28 mouse cellular contexts compared by ENCODE assay signal in genomic region chr11:115364136-115364535, GRCm38 (mm10). TPM values are rescaled to one million over a fixed set of nuclear protein-coding genes. Genes with fewer than 3 reads are reported as not detected.
DNase-seq lines count a peak whose midpoint lies in the region; ATAC-seq and TF ChIP-seq lines count a peak whose summit lies in the region.
"Had no signal": no experiment of that assay in that cellular context is flagged by ENCODE, and none has a peak within 500 bp of the region (broad histone marks: within the 10 kb centered on the region; RNA-seq: fewer than 3 reads in every experiment).

No protein-coding gene starts in this region.

- ATAC-seq in neural tube, embryonic 12.5 days (ENCODE audit: low FRiP score, low read depth): no peak
- ATAC-seq in stomach, embryonic 14.5 days (ENCODE audit: insufficient number of reproducible peaks, insufficient read depth, low FRiP score, low read depth): no peak
- ATAC-seq in stomach, postnatal 0 days (ENCODE audit: low FRiP score, low TSS enrichment): peak; percentile 54; the same call in 1 of the 2 replicates
- ATAC-seq: activated CD4-positive, CD25-positive, alpha-beta regulatory T cell, adult 4 months; forebrain, embryonic 13.5 days; intestine, postnatal 0 days had no signal

- H3K27me3 ChIP-seq in neural tube, embryonic 12.5 days (replicated peaks): peaks cover 28% of the 10 kb centered on the region
- peaks cover 12% of the 10 kb centered on the region for H3K27me3 ChIP-seq in stomach, embryonic 14.5 days (ENCODE audit: control insufficient read depth, insufficient read depth, low read length)
- H3K27me3 ChIP-seq in stomach, postnatal 0 days (ENCODE audit: control insufficient read depth, insufficient read depth, low read length): no peaks in the 10 kb centered on the region; the same call in 1 of the 2 replicates

- no peaks in the 10 kb centered on the region for H3K36me3 ChIP-seq in neural tube, embryonic 12.5 days
- no peaks in the 10 kb centered on the region for H3K36me3 ChIP-seq in stomach, embryonic 14.5 days (ENCODE audit: control insufficient read depth, insufficient read depth, low read length)
- no peaks in the 10 kb centered on the region for H3K36me3 ChIP-seq in stomach, postnatal 0 days (ENCODE audit: control insufficient read depth, insufficient read depth, low read length)
- H3K36me3 ChIP-seq: heart, embryonic 13.5 days; limb, embryonic 13.5 days; midbrain, embryonic 10.5 days had no signal

- no peak overlapping the region for H3K9ac ChIP-seq in neural tube, embryonic 12.5 days
- no peak overlapping the region for H3K9ac ChIP-seq in stomach, embryonic 14.5 days (replicated peaks; ENCODE audit: low read depth, low read length)
- no peak overlapping the region for H3K9ac ChIP-seq in stomach, postnatal 0 days (ENCODE audit: low read length)
- H3K9ac ChIP-seq: forebrain, embryonic 13.5 days; heart, embryonic 13.5 days; hindbrain, embryonic 14.5 days; limb, embryonic 13.5 days had no signal

- no peak overlapping the region for H3K27ac ChIP-seq in neural tube, embryonic 12.5 days
- peak overlapping the region; percentile 39; the same call in 1 of the 2 replicates for H3K27ac ChIP-seq in stomach, embryonic 14.5 days (ENCODE audit: low read length)
- peak overlapping the region; percentile 75 for H3K27ac ChIP-seq in stomach, postnatal 0 days (replicated peaks)
- H3K27ac ChIP-seq: forebrain, embryonic 13.5 days; heart, embryonic 13.5 days; hindbrain, embryonic 14.5 days; left cerebral cortex, adult 2 months; limb, embryonic 13.5 days; midbrain, embryonic 10.5 days had no signal

- peaks cover 27% of the 10 kb centered on the region for H3K4me1 ChIP-seq in neural tube, embryonic 12.5 days
- H3K4me1 ChIP-seq in stomach, embryonic 14.5 days (ENCODE audit: control insufficient read depth, insufficient read depth, low read length): peaks cover 10% of the 10 kb centered on the region; the same call in 1 of the 2 replicates
- no peaks in the 10 kb centered on the region for H3K4me1 ChIP-seq in stomach, postnatal 0 days (replicated peaks; ENCODE audit: control insufficient read depth, insufficient read depth)

- no peak for TF ChIP-seq EP300 in stomach, postnatal 0 days (optimal IDR thresholded peaks at IDR 0.05)

- no peaks in the 10 kb centered on the region for H3K9me3 ChIP-seq in neural tube, embryonic 12.5 days
- no peaks in the 10 kb centered on the region for H3K9me3 ChIP-seq in stomach, embryonic 14.5 days (ENCODE audit: control insufficient read depth, low read depth, low read length)
- H3K9me3 ChIP-seq in stomach, postnatal 0 days (ENCODE audit: control insufficient read depth, low read length): no peaks in the 10 kb centered on the region
- H3K9me3 ChIP-seq: forebrain, embryonic 13.5 days; heart, embryonic 13.5 days; limb, embryonic 13.5 days; midbrain, embryonic 10.5 days had no signal

- 83% methylated on average over 3 of the region's 3 CpGs for WGBS in neural tube, embryonic 12.5 days
- WGBS in stomach, embryonic 14.5 days: 78% methylated on average over 3 of the region's 3 CpGs
- 82% methylated on average over 3 of the region's 3 CpGs for WGBS in stomach, postnatal 0 days

- H3K4me2 ChIP-seq in neural tube, embryonic 12.5 days (replicated peaks): 0 out of 2 replicates have a peak overlapping the region, but pooled peaks have one; percentile 7
- no peak overlapping the region for H3K4me2 ChIP-seq in stomach, embryonic 14.5 days (replicated peaks; ENCODE audit: low read depth, low read length)
- H3K4me2 ChIP-seq in stomach, postnatal 0 days (replicated peaks; ENCODE audit: low read depth): no peak overlapping the region
- H3K4me2 ChIP-seq: forebrain, embryonic 13.5 days; heart, embryonic 13.5 days; hindbrain, embryonic 14.5 days; limb, embryonic 13.5 days; liver, embryonic 11.5 days had no signal

- peak; percentile 61 to 69 for DNase-seq in lung, adult 18-20 months
- DNase-seq in lung, postnatal 14 days: no peak
- DNase-seq in neural tube, embryonic 10.5 days (ENCODE audit: extremely low spot score, low spot score): no peak
- DNase-seq in stomach, postnatal 0 days (ENCODE audit: low spot score): peak; percentile 74
- DNase-seq in kidney, postnatal 36 days: no peak
- DNase-seq: adrenal gland, adult 2 months; adrenal gland, postnatal 36 days; gastrocnemius, postnatal 10 days; heart, postnatal 10 days; kidney, adult 9 months; kidney, postnatal 10 days; thymus, adult 2 months; thymus, postnatal 36 days had no signal

- H3K4me3 ChIP-seq in neural tube, embryonic 12.5 days: no peak overlapping the region
- no peak overlapping the region for H3K4me3 ChIP-seq in stomach, embryonic 14.5 days (ENCODE audit: low read depth, low read length)
- H3K4me3 ChIP-seq in stomach, postnatal 0 days (ENCODE audit: low read depth, low read length): no peak overlapping the region
- H3K4me3 ChIP-seq: forebrain, embryonic 13.5 days; heart, embryonic 13.5 days; left cerebral cortex, adult 2 months; limb, embryonic 13.5 days; midbrain, embryonic 10.5 days had no signal

- TF ChIP-seq CTCF in stomach, postnatal 0 days (IDR thresholded peaks at IDR 0.05; ENCODE audit: low read depth): no peak

RNA-seq across cellular contexts. Expression of gene Hid1, which starts 3.4 kb away (rescaled TPM):
- 28.9 and 30.3 TPM in 2 replicates for polyA plus RNA-seq in neural tube, embryonic 12.5 days (2016; fragmentation: Nextera tagmentation; extraction: Ambion mirVana)
- polyA plus RNA-seq in stomach, embryonic 14.5 days (2014; fragmentation: Nextera tagmentation; extraction: Ambion mirVana): 21.0 and 24.4 TPM in 2 replicates
- 37.5 and 42.7 TPM in 2 replicates for polyA plus RNA-seq in stomach, postnatal 0 days (2015; fragmentation: Nextera tagmentation; extraction: Ambion mirVana)

RNA-seq across cellular contexts. Expression of gene Cdr2l, which starts 17.6 kb away (rescaled TPM):
- polyA plus RNA-seq in neural tube, embryonic 12.5 days (2016; fragmentation: Nextera tagmentation; extraction: Ambion mirVana): 30.0 and 30.1 TPM in 2 replicates
- polyA plus RNA-seq in stomach, embryonic 14.5 days (2014; fragmentation: Nextera tagmentation; extraction: Ambion mirVana): 12.6 and 13.0 TPM in 2 replicates
- 3.9 and 4.1 TPM in 2 replicates for polyA plus RNA-seq in stomach, postnatal 0 days (2015; fragmentation: Nextera tagmentation; extraction: Ambion mirVana)

RNA-seq across cellular contexts. Expression of gene Otop3, which starts 29.6 kb away (rescaled TPM):
- 0.55 and 0.59 TPM in 2 replicates for polyA plus RNA-seq in neural tube, embryonic 12.5 days (2016; fragmentation: Nextera tagmentation; extraction: Ambion mirVana)
- polyA plus RNA-seq in stomach, embryonic 14.5 days (2014; fragmentation: Nextera tagmentation; extraction: Ambion mirVana): 1.0 and 1.2 TPM in 2 replicates
- polyA plus RNA-seq in stomach, postnatal 0 days (2015; fragmentation: Nextera tagmentation; extraction: Ambion mirVana): 20.5 and 21.0 TPM in 2 replicates
- polyA plus RNA-seq: C2C12; embryonic facial prominence, embryonic 11.5 days; forebrain, embryonic 13.5 days; gonadal fat pad, adult 2 months; heart, embryonic 13.5 days; limb, embryonic 13.5 days; liver, embryonic 11.5 days; myocyte had no signal

RNA-seq across cellular contexts. Expression of gene Mrpl58, which starts 39.4 kb away (rescaled TPM):
- 193 and 199 TPM in 2 replicates for polyA plus RNA-seq in neural tube, embryonic 12.5 days (2016; fragmentation: Nextera tagmentation; extraction: Ambion mirVana)
- polyA plus RNA-seq in stomach, embryonic 14.5 days (2014; fragmentation: Nextera tagmentation; extraction: Ambion mirVana): 206 and 208 TPM in 2 replicates
- polyA plus RNA-seq in stomach, postnatal 0 days (2015; fragmentation: Nextera tagmentation; extraction: Ambion mirVana): 138 and 144 TPM in 2 replicates

RNA-seq across cellular contexts. Expression of gene Ush1g, which starts 42.3 kb away (rescaled TPM):
- polyA plus RNA-seq in neural tube, embryonic 12.5 days (2016; fragmentation: Nextera tagmentation; extraction: Ambion mirVana): 0.08 and 0.28 TPM in 2 replicates
- polyA plus RNA-seq in stomach, embryonic 14.5 days (2014; fragmentation: Nextera tagmentation; extraction: Ambion mirVana): 0.10 TPM in 1 of 2 replicates, not detected in the other
- 0.34 and 0.36 TPM in 2 replicates for polyA plus RNA-seq in stomach, postnatal 0 days (2015; fragmentation: Nextera tagmentation; extraction: Ambion mirVana)
- polyA plus RNA-seq: activated CD4-positive, CD25-positive, alpha-beta regulatory T cell, adult 4 months; embryonic facial prominence, embryonic 11.5 days; forebrain, embryonic 13.5 days; gonadal fat pad, adult 2 months; limb, embryonic 13.5 days; midbrain, embryonic 10.5 days had no signal

Comparison
In these comparisons a context has a peak if more than half of its experiments do, and no peak if none do; other contexts are left out.
1. DNase-seq: peak in lung, adult 18-20 months (2 of 2) and stomach, postnatal 0 days (single experiment); none in lung, postnatal 14 days (single experiment), neural tube, embryonic 10.5 days (single experiment) and kidney, postnatal 36 days (0 of 2).